Mouse (Mus musculus): ENCODE measurements around the gene Tesmin.

Tesmin gene

DNA sequence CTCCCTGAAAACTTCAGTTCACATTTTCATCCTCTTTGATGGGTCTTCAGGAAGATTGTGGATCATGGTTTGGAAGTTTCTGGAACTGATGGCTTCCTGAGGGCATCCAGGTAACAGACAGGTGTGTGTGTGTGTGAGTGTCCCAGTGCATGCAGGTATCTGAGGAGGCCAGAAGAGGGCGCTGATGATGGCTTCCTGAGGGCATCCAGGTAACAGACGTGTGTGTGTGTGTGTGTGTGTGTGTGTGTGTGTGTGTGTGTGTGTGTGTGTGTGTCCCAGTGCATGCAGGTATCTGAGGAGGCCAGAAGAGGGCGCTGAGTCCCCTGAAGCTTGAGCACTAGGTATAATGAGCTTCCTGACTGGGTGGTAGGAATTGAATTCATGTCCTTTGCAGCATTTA is 58.7 kb downstream of the Tesmin start:
- no peak for DNase-seq (ENCODE audit: low spot score)

DNA sequence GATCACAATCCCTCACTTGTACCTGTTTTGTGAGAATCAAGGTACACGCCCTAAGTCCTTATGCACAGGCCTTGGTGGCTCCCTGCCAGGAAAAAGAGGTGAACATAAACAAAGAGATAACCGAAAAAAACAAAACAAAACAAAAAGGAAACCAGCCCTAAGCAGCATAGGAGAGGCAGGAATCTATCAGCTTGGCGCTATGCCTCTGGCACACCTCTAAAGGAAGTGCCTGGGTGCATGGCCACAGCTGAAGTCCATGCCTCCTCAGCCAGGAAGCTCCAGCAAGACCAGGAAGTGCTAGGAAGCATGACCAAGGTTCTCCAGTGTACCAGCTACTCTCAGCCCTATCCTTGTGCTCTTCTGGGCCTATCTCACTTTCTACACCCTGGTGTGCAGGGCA is 60.6 kb downstream of the Tesmin start:
- DNase-seq (ENCODE audit: low spot score): no peak

- DNase-seq (ENCODE audit: low spot score): no peak
Measured at GRCm38 (mm10) chr19:3450714-3451113, 62.1 kb downstream of the Tesmin start.

DNA sequence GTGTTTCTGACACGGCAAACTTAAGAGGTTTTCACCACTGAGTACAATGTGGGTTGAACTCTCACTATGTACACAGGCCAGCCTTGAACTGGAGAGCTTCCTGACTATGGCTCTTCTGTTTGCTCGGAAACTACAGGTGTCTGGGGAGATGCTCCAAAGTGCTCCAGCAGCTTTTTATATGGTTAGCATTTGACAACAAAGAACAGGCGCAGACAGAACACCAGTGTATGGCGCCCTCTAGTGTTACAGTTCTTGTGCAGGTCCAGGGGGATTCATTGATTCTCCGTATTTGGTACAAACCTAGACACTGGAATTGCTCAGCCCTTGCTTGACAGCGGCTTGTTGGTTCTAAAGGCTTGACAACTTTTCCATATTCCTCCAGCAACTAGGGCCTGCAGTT is 62.5 kb downstream of the Tesmin start:
- peak; percentile 90 for DNase-seq (ENCODE audit: low spot score)

GRCm38 (mm10) chr19:3451649-3452048 is 63.0 kb downstream of the Tesmin start:
- no peak for DNase-seq (ENCODE audit: low spot score)

All from layer of hippocampus, adult 9-10 months (tissue).